Mouse (Mus musculus) frontal cortex, adult 2 months (tissue): ENCODE data around the gene Ap2a2. TPM values are rescaled to one million over a fixed set of nuclear protein-coding genes. Genes with fewer than 3 reads are reported as not detected.
"Not testable (repeated sequence)": the region's sequence is repeated elsewhere in the genome, so short reads cannot be mapped to it uniquely, and the experiment has no call there.

Experiments
- DNase-seq, 2 experiments: peaks; one replicate each; pipeline ENCODE4 v3.0.0; 2022; ENCODE audit warnings: low spot score in 1 of 2; ENCODE audit errors: extremely low spot score in 1 of 2
- polyA plus RNA-seq: library from polyadenylated mRNA; depleted of rRNA; stranded (reverse); fragments of >200 nt; gene quantifications from 2 replicates; pipeline ENCODE4 v1.2.3, GENCODE M21; 2012; rRNA removed

Ap2a2 gene
- polyA plus RNA-seq, 1 experiment, result 94.5 TPM

DNA sequence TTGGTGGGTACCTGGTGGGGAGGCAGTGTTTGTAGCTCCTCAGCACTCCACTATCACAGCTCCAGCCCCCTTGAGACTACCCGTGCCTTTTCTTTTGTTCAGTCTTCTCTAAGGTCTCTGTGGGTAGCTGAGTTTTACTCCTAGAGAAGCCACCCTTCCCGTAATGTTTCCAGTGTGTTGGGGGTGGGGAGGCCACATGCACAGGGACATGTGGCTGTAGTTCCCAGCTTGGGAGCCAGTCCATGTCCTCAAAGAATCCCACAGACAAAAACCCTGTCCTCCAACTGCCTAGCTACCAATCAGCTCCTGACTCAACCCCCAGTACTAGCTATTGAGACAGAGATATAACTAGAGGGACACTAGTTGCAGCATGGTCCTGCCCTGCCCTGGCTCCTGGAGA is 85.1 kb downstream of the Ap2a2 start:
- DNase-seq, result no peak

DNA sequence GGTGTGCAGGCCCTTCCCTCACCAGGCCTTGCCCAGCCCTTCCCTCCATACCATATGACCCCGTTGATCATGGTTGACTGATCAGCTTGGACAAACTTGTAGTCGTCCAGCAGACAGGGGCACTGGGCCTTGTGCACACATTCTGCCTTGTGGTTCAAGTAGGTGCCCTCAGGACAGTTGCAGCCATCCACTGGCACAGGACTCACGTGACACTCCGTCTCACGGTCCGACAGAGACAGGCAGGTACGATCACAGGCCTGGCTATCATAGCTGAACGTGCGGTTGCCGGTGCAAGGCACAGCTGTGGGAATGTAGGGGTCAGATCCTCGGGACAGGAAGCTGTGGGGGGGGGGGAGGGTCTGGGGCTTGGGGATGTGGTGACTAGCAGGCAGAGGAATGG is 85.8 kb downstream of the Ap2a2 start:
- DNase-seq, result no peak

DNA sequence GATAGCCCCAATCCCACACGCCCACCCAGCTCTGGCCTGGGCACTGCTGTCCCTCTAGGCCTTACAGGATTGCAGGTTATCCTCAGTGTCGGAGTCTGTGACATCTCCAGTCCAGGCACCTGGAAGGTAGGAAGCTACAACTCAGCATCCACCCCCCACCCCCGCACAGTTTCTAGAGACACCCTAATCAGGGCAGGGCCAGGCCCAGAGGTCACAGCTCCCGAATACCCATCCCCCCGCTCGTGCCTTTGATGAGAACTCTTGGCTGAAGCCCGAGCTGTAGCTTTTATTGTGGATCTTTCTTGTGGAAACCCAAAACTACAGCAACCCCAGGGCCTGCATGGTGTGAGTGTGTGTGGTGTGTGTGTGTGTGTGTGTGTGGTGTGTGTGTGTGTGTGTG is 90.2 kb downstream of the Ap2a2 start:
- DNase-seq, result no peak

DNA sequence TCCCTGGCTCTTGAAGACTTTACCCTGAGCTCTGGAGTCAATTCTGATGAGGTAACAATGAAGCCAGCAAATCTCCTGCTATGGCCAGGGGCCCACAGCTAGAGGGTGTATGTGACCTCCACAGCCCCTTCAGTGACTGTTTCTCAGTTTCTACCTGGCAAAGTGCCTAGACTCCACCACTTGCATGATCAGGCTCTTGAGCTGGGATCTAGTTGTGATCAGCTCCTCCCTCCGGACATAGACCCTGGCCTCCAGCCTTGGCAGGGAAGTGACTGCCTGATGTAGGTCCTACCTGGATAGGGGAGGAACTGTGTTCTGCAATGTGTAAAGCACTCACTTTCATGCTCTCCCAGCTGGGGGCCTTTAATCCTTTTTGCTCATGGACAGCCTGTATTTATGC is 98.4 kb downstream of the Ap2a2 start:
- DNase-seq, result no peak

- DNase-seq, result no peak
Observed at GRCm38 (mm10) chr7:141661481-141661880, 99.5 kb downstream of the Ap2a2 start.

GRCm38 (mm10) chr7:141662223-141662622 is 100.2 kb downstream of the Ap2a2 start:
- no peak for DNase-seq

GRCm38 (mm10) chr7:141666190-141666589 is 104.2 kb downstream of the Ap2a2 start:
- peak in 1 of 2 experiments; percentile 58 for DNase-seq

GRCm38 (mm10) chr7:141669097-141669496 is 107.1 kb downstream of the Ap2a2 start:
- DNase-seq, result not testable (repeated sequence)

- peak in 1 of 2 experiments; percentile 36 for DNase-seq
Observed at GRCm38 (mm10) chr7:141670999-141671398, 109.0 kb downstream of the Ap2a2 start.

DNA sequence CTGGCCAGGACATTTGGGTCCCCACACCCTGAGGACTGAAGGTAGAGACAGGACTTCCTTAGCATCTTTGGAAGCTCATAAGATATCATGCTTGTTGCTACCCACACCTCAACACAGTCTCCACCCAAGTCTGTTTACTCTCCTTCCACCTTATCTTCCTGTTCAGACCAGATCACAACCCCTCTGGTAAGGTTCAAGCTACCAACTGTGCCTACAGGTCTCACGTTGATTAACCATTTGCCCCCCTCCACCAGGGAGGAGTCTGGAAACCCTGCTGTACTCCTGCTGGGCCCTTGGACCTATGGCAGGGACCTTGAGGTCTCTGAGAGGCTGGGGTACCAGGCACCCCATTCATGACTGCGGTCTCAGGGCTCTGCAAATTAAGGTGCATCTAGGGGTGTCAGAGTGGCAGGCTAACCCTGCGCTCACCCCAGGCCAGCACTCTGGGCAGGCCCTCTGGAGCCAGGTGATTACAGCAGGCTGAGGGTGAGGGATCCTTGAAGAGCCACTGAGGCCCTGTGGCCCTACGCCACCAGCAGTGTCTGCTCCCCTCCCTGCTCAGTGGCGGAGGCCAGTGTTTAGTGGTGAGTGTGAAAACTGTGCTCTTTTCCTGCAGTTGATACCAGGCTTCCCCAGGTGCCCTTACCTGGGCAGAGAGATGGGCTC is 109.8 kb downstream of the Ap2a2 start:
- no peak for DNase-seq

DNA sequence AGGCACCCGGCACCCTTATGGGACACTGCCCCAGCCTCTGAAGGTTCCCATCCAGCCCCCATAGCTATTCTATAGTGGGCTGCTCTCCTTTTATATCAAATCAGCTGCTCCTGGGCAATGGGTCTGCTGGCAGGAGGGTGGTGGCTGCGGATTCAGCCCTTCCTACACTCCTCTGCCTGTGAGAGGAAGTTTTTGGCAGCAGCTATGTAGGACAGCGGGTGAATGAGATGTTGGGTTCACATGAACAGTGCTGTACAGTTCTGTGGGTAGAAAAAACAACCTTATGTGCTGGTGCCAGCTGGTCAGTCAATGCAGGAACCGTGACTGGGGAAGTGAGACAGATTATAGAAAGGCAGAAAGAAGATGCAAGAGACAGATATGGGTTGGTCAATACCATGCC is 116.9 kb downstream of the Ap2a2 start:
- no peak for DNase-seq

Other genes with a start within 250 kb of the Ap2a2 start
- 43.0 and 43.8 TPM in 2 replicates for gene Deaf1, start 234.5 kb upstream of the Ap2a2 start, polyA plus RNA-seq
- 60.4 and 64.8 TPM in 2 replicates for gene Tmem80, start 234.4 kb upstream of the Ap2a2 start, polyA plus RNA-seq
- 4.4 and 5.5 TPM in 2 replicates for gene Eps8l2, start 223.3 kb upstream of the Ap2a2 start, polyA plus RNA-seq
- 151 and 152 TPM in 2 replicates for gene Taldo1, start 170.0 kb upstream of the Ap2a2 start, polyA plus RNA-seq
- gene Gatd1, start 148.0 kb upstream of the Ap2a2 start, polyA plus RNA-seq, result 49.9 and 55.6 TPM in 2 replicates
- 204 and 235 TPM in 2 replicates for gene Cend1, start 132.7 kb upstream of the Ap2a2 start, polyA plus RNA-seq
- 227 and 251 TPM in 2 replicates for gene Slc25a22, start 124.3 kb upstream of the Ap2a2 start, polyA plus RNA-seq
- gene Pidd1, start 118.1 kb upstream of the Ap2a2 start, polyA plus RNA-seq, result 3.3 and 3.5 TPM in 2 replicates
- gene Rplp2, start 114.8 kb upstream of the Ap2a2 start, polyA plus RNA-seq, result 556 and 592 TPM in 2 replicates
- gene Pnpla2, start 107.0 kb upstream of the Ap2a2 start, polyA plus RNA-seq, result 27.5 and 29.8 TPM in 2 replicates
- 5.1 and 8.7 TPM in 2 replicates for gene Cracr2b, start 101.1 kb upstream of the Ap2a2 start, polyA plus RNA-seq
- 61.0 and 61.7 TPM in 2 replicates for gene Cd151, start 94.8 kb upstream of the Ap2a2 start, polyA plus RNA-seq
- 41.5 and 47.6 TPM in 2 replicates for gene Polr2l, start 87.0 kb upstream of the Ap2a2 start, polyA plus RNA-seq
- gene Tspan4, start 86.9 kb upstream of the Ap2a2 start, polyA plus RNA-seq, result 38.7 and 40.9 TPM in 2 replicates
- 35.8 and 46.7 TPM in 2 replicates for gene Chid1, start 22.3 kb upstream of the Ap2a2 start, polyA plus RNA-seq
- 0.08 TPM in 2 replicates for gene Muc6, start 93.1 kb downstream of the Ap2a2 start, polyA plus RNA-seq
- 0.58 and 2.8 TPM in 2 replicates for gene Muc2, start 128.2 kb downstream of the Ap2a2 start, polyA plus RNA-seq
- gene Muc5ac, start 226.8 kb downstream of the Ap2a2 start, polyA plus RNA-seq, result 0.02 TPM in 1 of 2 replicates, not detected in the other